Mouse (Mus musculus): ENCODE measurements around the gene Cap2. TPM values are rescaled to one million over a fixed set of nuclear protein-coding genes. Genes with fewer than 3 reads are reported as not detected.
A peak's percentile ranks its signal among the peaks of the same experiment; 100 is the strongest.

Cap2 gene
- polyA plus RNA-seq, 1 experiment from 2014 or later = 2.0 TPM

GRCm38 (mm10) chr13:46613694-46614272, 112.1 kb downstream of the Cap2 start:
- H3K36me3 ChIP-seq (replicated peaks) = no peaks in the 10 kb centered on the region
- 27% methylated on average over 6 of the region's 6 CpGs for WGBS (ENCODE audit: insufficient replicate concordance)
- H3K4me3 ChIP-seq (replicated peaks) = no peak overlapping the region

GRCm38 (mm10) chr13:46616673-46617362, 115.2 kb downstream of the Cap2 start:
- Histone ChIP-seq H3K27ac (replicated peaks) (no peak overlapping the region), H3K4me3 (replicated peaks) (no peak overlapping the region)
- ATAC-seq (ENCODE audit: insufficient read depth) = no peak

More at GRCm38 (mm10) chr13:46613694-46614272, 112.1 kb downstream of the Cap2 start:
- Histone ChIP-seq H3K9ac (no peak overlapping the region), H3K4me1 (replicated peaks) (no peaks in the 10 kb centered on the region), H3K27me3 (no peaks in the 10 kb centered on the region), H3K9me3 (replicated peaks) (no peaks in the 10 kb centered on the region), H3K4me2 (no peak overlapping the region), H3K27ac (replicated peaks) (no peak overlapping the region)
- no peak for ATAC-seq (ENCODE audit: insufficient read depth)

GRCm38 (mm10) chr13:46619633-46620032, 118.0 kb downstream of the Cap2 start:
- no peaks in the 10 kb centered on the region for H3K27me3 ChIP-seq
- H3K4me2 ChIP-seq = peak overlapping the region; percentile 27
- 33% methylated on average over 11 of the region's 11 CpGs for whole genome bisulfite sequencing (ENCODE audit: insufficient replicate concordance)
- ATAC-seq (ENCODE audit: insufficient read depth) = no peak
- no peak overlapping the region for H3K27ac ChIP-seq (replicated peaks)
- no peaks in the 10 kb centered on the region for H3K9me3 ChIP-seq (replicated peaks)
- H3K4me1 ChIP-seq (replicated peaks) = 0 out of 2 replicates have a peak, but pooled peaks cover 6% of the 10 kb centered on the region
- no peak overlapping the region for H3K9ac ChIP-seq
- no peaks in the 10 kb centered on the region for H3K36me3 ChIP-seq (replicated peaks)
- H3K4me3 ChIP-seq (replicated peaks) = no peak overlapping the region

More at GRCm38 (mm10) chr13:46616673-46617362, 115.2 kb downstream of the Cap2 start:
- no peaks in the 10 kb centered on the region for H3K9me3 ChIP-seq (replicated peaks)
- H3K36me3 ChIP-seq (replicated peaks) = no peaks in the 10 kb centered on the region
- H3K4me1 ChIP-seq (replicated peaks) = 0 out of 2 replicates have a peak, but pooled peaks cover 6% of the 10 kb centered on the region
- 72% methylated on average over 19 of the region's 19 CpGs for WGBS (ENCODE audit: insufficient replicate concordance)
- H3K27me3 ChIP-seq = no peaks in the 10 kb centered on the region
- H3K4me2 ChIP-seq = no peak overlapping the region
- no peak overlapping the region for H3K9ac ChIP-seq

- Histone ChIP-seq H3K4me2 (no peak overlapping the region), H3K4me3 (replicated peaks) (no peak overlapping the region), H3K27me3 (no peaks in the 10 kb centered on the region), H3K9ac (no peak overlapping the region), H3K27ac (replicated peaks) (no peak overlapping the region), H3K4me1 (replicated peaks) (0 out of 2 replicates have a peak, but pooled peaks cover 6% of the 10 kb centered on the region), H3K36me3 (replicated peaks) (no peaks in the 10 kb centered on the region), H3K9me3 (replicated peaks) (no peaks in the 10 kb centered on the region)
- ATAC-seq (ENCODE audit: insufficient read depth) = no peak
- 71% methylated on average over 7 of the region's 7 CpGs for whole genome bisulfite sequencing (ENCODE audit: insufficient replicate concordance)
These were observed 119.5 kb downstream of the Cap2 start for GRCm38 (mm10) chr13:46620964-46621757.

- 76% methylated on average over 9 of the region's 9 CpGs for WGBS (ENCODE audit: insufficient replicate concordance)
- Histone ChIP-seq H3K36me3 (replicated peaks) (no peaks in the 10 kb centered on the region), H3K9me3 (replicated peaks) (no peaks in the 10 kb centered on the region), H3K27me3 (no peaks in the 10 kb centered on the region), H3K27ac (replicated peaks) (no peak overlapping the region), H3K4me2 (no peak overlapping the region), H3K9ac (no peak overlapping the region), H3K4me3 (replicated peaks) (no peak overlapping the region), H3K4me1 (replicated peaks) (no peaks in the 10 kb centered on the region)
- ATAC-seq (ENCODE audit: insufficient read depth) = no peak
These were observed 125.0 kb downstream of the Cap2 start for GRCm38 (mm10) chr13:46626608-46627007.

- Histone ChIP-seq H3K4me1 (replicated peaks) (no peaks in the 10 kb centered on the region), H3K27ac (replicated peaks) (no peak overlapping the region), H3K9ac (no peak overlapping the region), H3K36me3 (replicated peaks) (no peaks in the 10 kb centered on the region), H3K4me3 (replicated peaks) (no peak overlapping the region), H3K9me3 (replicated peaks) (no peaks in the 10 kb centered on the region), H3K27me3 (no peaks in the 10 kb centered on the region), H3K4me2 (no peak overlapping the region)
- ATAC-seq (ENCODE audit: insufficient read depth) = no peak
- WGBS (ENCODE audit: insufficient replicate concordance) = 69% methylated on average over 10 of the region's 10 CpGs
These were observed 126.2 kb downstream of the Cap2 start for GRCm38 (mm10) chr13:46627841-46628240.

GRCm38 (mm10) chr13:46629391-46629790, 127.7 kb downstream of the Cap2 start:
- 64% methylated on average over 6 of the region's 6 CpGs for WGBS (ENCODE audit: insufficient replicate concordance)
- Histone ChIP-seq H3K9ac (no peak overlapping the region), H3K4me3 (replicated peaks) (no peak overlapping the region), H3K4me2 (no peak overlapping the region), H3K27ac (replicated peaks) (no peak overlapping the region), H3K36me3 (replicated peaks) (no peaks in the 10 kb centered on the region), H3K27me3 (no peaks in the 10 kb centered on the region), H3K4me1 (replicated peaks) (no peaks in the 10 kb centered on the region), H3K9me3 (replicated peaks) (no peaks in the 10 kb centered on the region)
- no peak for ATAC-seq (ENCODE audit: insufficient read depth)

GRCm38 (mm10) chr13:46632796-46633195, 131.1 kb downstream of the Cap2 start:
- Histone ChIP-seq H3K9ac (no peak overlapping the region), H3K27me3 (no peaks in the 10 kb centered on the region), H3K4me3 (replicated peaks) (no peak overlapping the region), H3K27ac (replicated peaks) (no peak overlapping the region), H3K36me3 (replicated peaks) (no peaks in the 10 kb centered on the region), H3K9me3 (replicated peaks) (no peaks in the 10 kb centered on the region), H3K4me2 (no peak overlapping the region), H3K4me1 (replicated peaks) (no peaks in the 10 kb centered on the region)
- 52% methylated on average over 4 of the region's 4 CpGs for WGBS (ENCODE audit: insufficient replicate concordance)
- no peak for ATAC-seq (ENCODE audit: insufficient read depth)

GRCm38 (mm10) chr13:46633320-46634132, 131.9 kb downstream of the Cap2 start:
- H3K27me3 ChIP-seq = no peaks in the 10 kb centered on the region
- H3K9ac ChIP-seq = no peak overlapping the region
- no peak for ATAC-seq (ENCODE audit: insufficient read depth)
- no peak overlapping the region for H3K4me2 ChIP-seq
- no peak overlapping the region for H3K27ac ChIP-seq (replicated peaks)
- no peaks in the 10 kb centered on the region for H3K36me3 ChIP-seq (replicated peaks)
- no peak overlapping the region for H3K4me3 ChIP-seq (replicated peaks)
- 62% methylated on average over 18 of the region's 18 CpGs for WGBS (ENCODE audit: insufficient replicate concordance)
- no peaks in the 10 kb centered on the region for H3K4me1 ChIP-seq (replicated peaks)
- no peaks in the 10 kb centered on the region for H3K9me3 ChIP-seq (replicated peaks)

- Histone ChIP-seq H3K27ac (replicated peaks) (no peak overlapping the region), H3K9me3 (replicated peaks) (no peaks in the 10 kb centered on the region), H3K36me3 (replicated peaks) (no peaks in the 10 kb centered on the region), H3K4me2 (no peak overlapping the region), H3K4me1 (replicated peaks) (no peaks in the 10 kb centered on the region), H3K27me3 (no peaks in the 10 kb centered on the region), H3K9ac (no peak overlapping the region), H3K4me3 (replicated peaks) (no peak overlapping the region)
- WGBS (ENCODE audit: insufficient replicate concordance) = 18% methylated on average over 6 of the region's 6 CpGs
- no peak for ATAC-seq (ENCODE audit: insufficient read depth)
These were observed 132.5 kb downstream of the Cap2 start for GRCm38 (mm10) chr13:46634133-46634488.

Data from liver, embryonic 15.5 days (tissue).